Mouse (Mus musculus) thymus, adult 2 months (tissue): ENCODE measurements at regions not wholly inside any gene's neighbourhood (a gene's known extent, or its start where the extent isn't known, plus 50 kb on each side); places are given as distances from the start of the nearest gene placed in this dataset.

Experiments
- CTCF ChIP-seq: fragments of 200-500 bp; IDR thresholded peaks from 2 replicates; pipeline ENCODE4 v1.5.1; 2012; ENCODE audit warnings: mild to moderate bottlenecking, control low read depth, low read length, moderate library complexity, borderline replicate concordance; ENCODE audit not compliant: control insufficient read depth, poor library complexity, insufficient read depth; ENCODE audit errors: extremely low read depth
- POLR2A ChIP-seq: fragments of 200-500 bp; IDR thresholded peaks from 2 replicates; pipeline ENCODE4 v1.6.1; 2012; ENCODE audit warnings: mild to moderate bottlenecking, low read length, control low read depth, moderate library complexity; ENCODE audit not compliant: control insufficient read depth, poor library complexity, insufficient read depth; ENCODE audit errors: extremely low read depth

DNA sequence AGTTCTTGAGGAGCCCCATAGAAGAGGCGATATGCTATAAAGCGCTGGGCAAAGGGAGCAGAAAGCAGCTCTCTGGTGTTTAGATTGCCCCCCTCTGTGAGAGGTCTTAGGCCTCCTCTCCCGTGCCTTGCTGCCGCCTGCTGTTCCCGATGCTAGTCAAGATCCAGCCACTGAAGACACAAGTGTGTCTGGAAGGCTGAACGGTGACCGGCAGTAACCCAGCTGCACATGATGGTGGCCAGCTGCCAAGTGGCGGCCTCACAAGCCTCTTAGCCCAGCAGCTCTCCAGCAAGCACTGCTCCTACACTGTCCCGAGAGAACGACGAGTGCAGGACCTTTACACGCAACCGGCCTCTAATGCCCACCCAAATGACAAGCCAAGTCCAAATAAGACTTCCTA is 104.1 kb upstream of the Abca1 start:
- TF ChIP-seq CTCF = no peak
- TF ChIP-seq POLR2A = no peak
